Mouse (Mus musculus) spleen, adult 2 months (tissue): Measurements from ENCODE around the gene Tubg1.

Experiments used
- CTCF ChIP-seq: fragments of 200-500 bp; IDR thresholded peaks from 2 replicates; pipeline ENCODE4 v1.5.1; 2011; ENCODE audit warnings: mild to moderate bottlenecking, inconsistent platforms; ENCODE audit not compliant: insufficient read depth, insufficient read length, insufficient replicate concordance; ENCODE audit errors: extremely low read depth
- POLR2A ChIP-seq: fragments of 200-500 bp; IDR thresholded peaks from 2 replicates; pipeline ENCODE4 v1.6.1; 2011; ENCODE audit warnings: low read depth, low read length, inconsistent platforms

- TF ChIP-seq POLR2A (no peak), CTCF (no peak)
Observed at GRCm38 (mm10) chr11:101172434-101172815, 52.7 kb downstream of the Tubg1 start.
